Mouse (Mus musculus) stomach, embryonic 14.5 days (tissue): Measurements from ENCODE around the gene Ebf4. TPM values are rescaled to one million over a fixed set of nuclear protein-coding genes. Genes with fewer than 3 reads are reported as not detected.

Experiments used
- ATAC-seq: fragments of 200-750 bp; cut with Nextera tagmentation; 2 replicates; pipeline ENCODE4 v1.8.0; 2017; ENCODE audit warnings: low read depth, moderate TSS enrichment; ENCODE audit not compliant: insufficient number of reproducible peaks, insufficient read depth, low FRiP score
- H3K27ac ChIP-seq: fragments of 300-500 bp; sonication (generic); 2 replicates; pipeline ENCODE4 v1.5.1; 2014; ENCODE audit warnings: mild to moderate bottlenecking, low read length, moderate library complexity, mixed read lengths
- H3K27me3 ChIP-seq: fragments of 300-500 bp; sonication (generic); 2 replicates; pipeline ENCODE4 v1.6.1; 2014; ENCODE audit warnings: low read length, control low read depth, mixed read lengths; ENCODE audit not compliant: control insufficient read depth, insufficient read depth
- H3K36me3 ChIP-seq: fragments of 300-500 bp; sonication (generic); 2 replicates; pipeline ENCODE4 v1.6.1; 2014; ENCODE audit warnings: mild to moderate bottlenecking, control low read depth, low read length, moderate library complexity, mixed read lengths; ENCODE audit not compliant: control insufficient read depth, insufficient read depth
- H3K4me1 ChIP-seq: fragments of 300-500 bp; sonication (generic); 2 replicates; pipeline ENCODE4 v1.6.1; 2014; ENCODE audit warnings: low read length, control low read depth, mixed read lengths; ENCODE audit not compliant: control insufficient read depth, insufficient read depth
- H3K4me2 ChIP-seq: fragments of 300-500 bp; sonication (generic); replicated peaks from 2 replicates; pipeline ENCODE4 v1.6.1; 2014; ENCODE audit warnings: low read depth, low read length, control low read depth
- H3K4me3 ChIP-seq: fragments of 300-500 bp; sonication (generic); 2 replicates; pipeline ENCODE4 v1.5.1; 2014; ENCODE audit warnings: low read depth, low read length, control low read depth
- H3K9ac ChIP-seq: fragments of 300-500 bp; sonication (generic); replicated peaks from 2 replicates; pipeline ENCODE4 v1.6.1; 2014; ENCODE audit warnings: low read depth, mild to moderate bottlenecking, control low read depth, low read length, moderate library complexity, mixed read lengths
- H3K9me3 ChIP-seq: fragments of 300-500 bp; sonication (generic); 2 replicates; pipeline ENCODE4 v1.6.1; 2016; ENCODE audit warnings: low read depth, low read length, control low read depth; ENCODE audit not compliant: control insufficient read depth
- WGBS: fragments of 180-500 bp; shearing (Covaris S2); extraction: QIAGEN DNeasy Blood & Tissue Kit; methylation state at CpG from one replicate; pipeline ENCODE4 v1.1.7; 2014; 5-methylcytosine and 5-hydroxymethylcytosine counted together
- polyA plus RNA-seq: library from polyadenylated mRNA; unstranded; fragments of >200 nt; fragmentation: Nextera tagmentation; extraction: Ambion mirVana; gene quantifications from 2 replicates; pipeline ENCODE4 v1.2.1, GENCODE M21; 2014

The Ebf4 gene
- polyA plus RNA-seq, 1 experiment from 2014 or later, result 4.7 TPM

GRCm38 (mm10) chr2:130412775-130413174, 117.8 kb downstream of the Ebf4 start:
- Histone ChIP-seq H3K36me3 (no peaks in the 10 kb centered on the region), H3K27me3 (no peaks in the 10 kb centered on the region), H3K4me2 (no peak overlapping the region), H3K9ac (no peak overlapping the region), H3K4me1 (no peaks in the 10 kb centered on the region), H3K9me3 (no peaks in the 10 kb centered on the region), H3K27ac (no peak overlapping the region), H3K4me3 (no peak overlapping the region)
- ATAC-seq, result no peak
- WGBS, result 78% methylated on average over 3 of the region's 3 CpGs

GRCm38 (mm10) chr2:130414094-130414856, 119.3 kb downstream of the Ebf4 start:
- Histone ChIP-seq H3K27ac (no peak overlapping the region), H3K27me3 (no peaks in the 10 kb centered on the region), H3K4me1 (no peaks in the 10 kb centered on the region), H3K9me3 (no peaks in the 10 kb centered on the region), H3K9ac (no peak overlapping the region), H3K36me3 (peaks cover 6% of the 10 kb centered on the region; the same call in 1 of the 2 replicates), H3K4me2 (no peak overlapping the region), H3K4me3 (no peak overlapping the region)
- WGBS, result 74% methylated on average over 6 of the region's 6 CpGs
- ATAC-seq, result no peak

Other genes with a start within 250 kb of the Ebf4 start
- gene Tgm6, start 182.8 kb upstream of the Ebf4 start, polyA plus RNA-seq, result not detected in 2 replicates
- gene Snrpb, start 115.8 kb upstream of the Ebf4 start, polyA plus RNA-seq, result 596 and 613 TPM in 2 replicates
- gene Tmc2, start 100.0 kb upstream of the Ebf4 start, polyA plus RNA-seq, result not detected in 2 replicates
- gene Nop56, start 20.7 kb upstream of the Ebf4 start, polyA plus RNA-seq, result 273 and 305 TPM in 2 replicates
- 165 and 169 TPM in 2 replicates for gene Idh3b, start 10.6 kb upstream of the Ebf4 start, polyA plus RNA-seq
- 44.2 and 46.7 TPM in 2 replicates for gene Cpxm1, start 102.4 kb downstream of the Ebf4 start, polyA plus RNA-seq
- 0.13 TPM in 1 of 2 replicates, not detected in the other for gene Gm28372, start 110.1 kb downstream of the Ebf4 start, polyA plus RNA-seq
- gene 1700020A23Rik, start 110.1 kb downstream of the Ebf4 start, polyA plus RNA-seq, result not detected in 2 replicates
- gene Tmem239, start 111.3 kb downstream of the Ebf4 start, polyA plus RNA-seq, result not detected in 2 replicates
- 69.7 and 71.3 TPM in 2 replicates for gene Vps16, start 129.2 kb downstream of the Ebf4 start, polyA plus RNA-seq
- 12.4 and 12.9 TPM in 2 replicates for gene Pced1a, start 129.5 kb downstream of the Ebf4 start, polyA plus RNA-seq
- gene Ptpra, start 155.1 kb downstream of the Ebf4 start, polyA plus RNA-seq, result 110 and 115 TPM in 2 replicates